Mouse (Mus musculus): ENCODE data around the gene Gcnt1.

- no peak for TF ChIP-seq CTCF (IDR thresholded peaks at IDR 0.05; ENCODE audit: borderline replicate concordance, insufficient read depth, low read depth, low read length)
- no peak for TF ChIP-seq POLR2A (IDR thresholded peaks at IDR 0.05; ENCODE audit: borderline replicate concordance, insufficient read depth, low read length)
Observed at GRCm38 (mm10) chr19:17386424-17386823, 13.8 kb upstream of the Gcnt1 start.
